Mouse (Mus musculus) midbrain, embryonic 11.5 days (tissue): ENCODE data around the gene Vps25. TPM values are rescaled to one million over a fixed set of nuclear protein-coding genes. Genes with fewer than 3 reads are reported as not detected.
A peak's percentile ranks its signal among the peaks of the same experiment; 100 is the strongest.

Experiments used
- ATAC-seq: fragments of 200-750 bp; cut with Nextera tagmentation; 2 replicates; pipeline ENCODE4 v1.8.0; 2017; ENCODE audit warnings: moderate TSS enrichment, moderate library complexity; ENCODE audit not compliant: low FRiP score
- DNase-seq: peaks from one replicate; pipeline ENCODE4 v3.0.0; 2015; ENCODE audit warnings: low spot score; ENCODE audit errors: missing footprints
- H3K27ac ChIP-seq: fragments of 300-500 bp; sonication (generic); 2 replicates; pipeline ENCODE4 v1.5.1; 2014; ENCODE audit warnings: low read depth, low read length
- H3K27me3 ChIP-seq: fragments of 300-500 bp; sonication (generic); 2 replicates; pipeline ENCODE4 v1.6.1; 2014; ENCODE audit warnings: mild to moderate bottlenecking, low read length, moderate library complexity, mixed read lengths; ENCODE audit not compliant: control insufficient read depth, insufficient read depth
- H3K36me3 ChIP-seq: fragments of 300-500 bp; sonication (generic); 2 replicates; pipeline ENCODE4 v1.6.1; 2014; ENCODE audit warnings: mild to moderate bottlenecking, low read length, moderate library complexity, mixed read lengths; ENCODE audit not compliant: control insufficient read depth, insufficient read depth
- H3K4me1 ChIP-seq: fragments of 300-500 bp; sonication (generic); 2 replicates; pipeline ENCODE4 v1.6.1; 2014; ENCODE audit warnings: low read length; ENCODE audit not compliant: control insufficient read depth, insufficient read depth
- H3K4me2 ChIP-seq: fragments of 300-500 bp; sonication (generic); 2 replicates; pipeline ENCODE4 v1.6.1; 2014; ENCODE audit warnings: mild to moderate bottlenecking, moderate library complexity
- H3K4me3 ChIP-seq: fragments of 300-500 bp; sonication (generic); 2 replicates; pipeline ENCODE4 v1.5.1; 2014; ENCODE audit warnings: low read depth, low read length
- H3K9ac ChIP-seq: fragments of 300-500 bp; sonication (generic); 2 replicates; pipeline ENCODE4 v1.6.1; 2014; ENCODE audit warnings: low read length
- H3K9me3 ChIP-seq: fragments of 300-500 bp; sonication (generic); 2 replicates; pipeline ENCODE4 v1.6.1; 2016; ENCODE audit warnings: low read length; ENCODE audit not compliant: control insufficient read depth
- WGBS: fragments of 180-500 bp; shearing (Covaris S2); extraction: QIAGEN DNeasy Blood & Tissue Kit; methylation state at CpG from one replicate; pipeline ENCODE4 v1.1.7; 2014; 5-methylcytosine and 5-hydroxymethylcytosine counted together
- polyA plus RNA-seq: library from polyadenylated mRNA; unstranded; fragments of >200 nt; fragmentation: Nextera tagmentation; extraction: Ambion mirVana; gene quantifications from 2 replicates; pipeline ENCODE4 v1.2.1, GENCODE M21; 2014

Vps25 gene
- polyA plus RNA-seq, 1 experiment from 2014 or later, result 130 TPM

- Histone ChIP-seq H3K4me2 (no peak overlapping the region), H3K9ac (no peak overlapping the region), H3K9me3 (no peaks in the 10 kb centered on the region), H3K36me3 (no peaks in the 10 kb centered on the region), H3K4me1 (peaks cover 49% of the 10 kb centered on the region), H3K27me3 (peaks cover 44% of the 10 kb centered on the region), H3K4me3 (no peak overlapping the region), H3K27ac (no peak overlapping the region)
- WGBS, result 9% methylated on average over 3 of the region's 3 CpGs
- DNase-seq (peak; percentile 93), ATAC-seq (no peak)
These were observed 10.4 kb downstream of the Vps25 start for GRCm38 (mm10) chr11:101263989-101264280.

DNA sequence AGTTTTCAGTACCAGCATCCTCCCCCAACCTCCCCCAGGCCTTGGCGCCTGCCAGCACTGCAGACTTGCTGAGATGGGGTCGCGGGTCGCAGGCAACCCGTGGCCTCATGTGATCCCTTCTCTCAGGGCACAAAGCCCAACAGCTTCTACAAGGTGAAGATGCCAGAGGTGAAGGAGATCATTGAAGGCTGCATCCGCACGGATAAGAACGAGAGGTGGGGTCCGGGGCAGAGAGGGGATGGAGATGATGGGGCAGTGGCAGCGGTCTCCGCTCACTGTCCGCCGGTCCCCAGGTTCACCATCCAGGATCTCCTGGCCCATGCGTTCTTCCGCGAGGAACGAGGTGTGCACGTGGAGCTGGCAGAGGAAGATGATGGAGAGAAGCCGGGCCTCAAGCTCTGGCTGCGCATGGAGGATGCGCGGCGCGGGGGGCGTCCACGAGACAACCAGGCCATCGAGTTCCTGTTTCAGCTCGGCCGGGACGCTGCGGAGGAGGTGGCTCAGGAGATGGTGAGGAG, 11.5 kb downstream of the Vps25 start:
- peaks cover 42% of the 10 kb centered on the region for H3K4me1 ChIP-seq
- H3K9ac ChIP-seq, result peak overlapping the region; percentile 51
- H3K27ac ChIP-seq, result no peak overlapping the region
- no peaks in the 10 kb centered on the region for H3K9me3 ChIP-seq
- H3K27me3 ChIP-seq, result peaks cover 44% of the 10 kb centered on the region
- H3K4me2 ChIP-seq, result peak overlapping the region; percentile 57
- no peak for ATAC-seq
- DNase-seq, result peak; percentile 94
- 1% methylated on average over 31 of the region's 31 CpGs for WGBS
- peak overlapping the region; percentile 32 for H3K4me3 ChIP-seq
- no peaks in the 10 kb centered on the region for H3K36me3 ChIP-seq

- Histone ChIP-seq H3K4me3 (no peak overlapping the region), H3K9me3 (no peaks in the 10 kb centered on the region), H3K27ac (no peak overlapping the region), H3K9ac (no peak overlapping the region), H3K4me1 (peaks cover 33% of the 10 kb centered on the region), H3K36me3 (no peaks in the 10 kb centered on the region), H3K4me2 (no peak overlapping the region), H3K27me3 (peaks cover 43% of the 10 kb centered on the region)
- DNase-seq (peak; percentile 87), ATAC-seq (no peak)
- 11% methylated on average over 6 of the region's 6 CpGs for WGBS
These were observed 12.4 kb downstream of the Vps25 start for GRCm38 (mm10) chr11:101265906-101266305.

DNA sequence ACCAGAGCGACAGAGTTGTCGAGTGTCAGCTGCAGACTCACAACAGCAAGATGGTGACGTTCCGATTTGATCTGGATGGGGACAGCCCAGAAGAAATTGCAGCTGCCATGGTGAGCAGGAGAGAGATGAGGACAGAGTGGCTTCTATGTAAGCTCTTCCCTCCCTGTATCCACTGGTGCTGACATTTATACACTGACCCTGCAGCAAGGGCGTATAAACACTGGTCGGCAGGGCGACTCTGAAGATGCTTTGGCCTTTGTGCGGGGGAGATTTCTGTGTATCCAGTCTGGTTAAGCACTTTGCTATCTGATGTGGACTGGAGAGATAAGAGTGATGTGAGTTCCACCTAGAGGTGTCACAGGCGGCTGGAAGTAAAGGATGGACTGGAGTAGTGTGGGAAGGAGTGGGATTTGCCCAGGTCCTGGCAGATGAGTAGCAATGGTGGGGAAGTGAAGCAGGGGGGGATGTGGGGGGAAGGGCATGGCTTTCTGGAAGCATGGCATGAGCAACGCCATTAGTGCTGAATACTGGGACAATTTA, 16.1 kb downstream of the Vps25 start:
- Histone ChIP-seq H3K4me2 (no peak overlapping the region), H3K4me3 (no peak overlapping the region), H3K4me1 (peaks cover 7% of the 10 kb centered on the region), H3K27me3 (peaks cover 8% of the 10 kb centered on the region), H3K36me3 (no peaks in the 10 kb centered on the region), H3K9me3 (no peaks in the 10 kb centered on the region), H3K9ac (no peak overlapping the region), H3K27ac (no peak overlapping the region)
- WGBS, result 39% methylated on average over 10 of the region's 10 CpGs
- DNase-seq, result peak; percentile 93
- ATAC-seq, result no peak

- no peak overlapping the region for H3K9ac ChIP-seq
- H3K4me1 ChIP-seq, result peaks cover 4% of the 10 kb centered on the region; the same call in 1 of the 2 replicates
- 89% methylated on average over 3 of the region's 3 CpGs for WGBS
- DNase-seq (no peak), ATAC-seq (no peak)
- H3K4me3 ChIP-seq, result no peak overlapping the region
- no peak overlapping the region for H3K27ac ChIP-seq
- H3K4me2 ChIP-seq, result no peak overlapping the region
- no peaks in the 10 kb centered on the region for H3K36me3 ChIP-seq
- H3K9me3 ChIP-seq, result no peaks in the 10 kb centered on the region
- no peaks in the 10 kb centered on the region for H3K27me3 ChIP-seq
These were observed 18.9 kb downstream of the Vps25 start for GRCm38 (mm10) chr11:101272446-101272845.

DNA sequence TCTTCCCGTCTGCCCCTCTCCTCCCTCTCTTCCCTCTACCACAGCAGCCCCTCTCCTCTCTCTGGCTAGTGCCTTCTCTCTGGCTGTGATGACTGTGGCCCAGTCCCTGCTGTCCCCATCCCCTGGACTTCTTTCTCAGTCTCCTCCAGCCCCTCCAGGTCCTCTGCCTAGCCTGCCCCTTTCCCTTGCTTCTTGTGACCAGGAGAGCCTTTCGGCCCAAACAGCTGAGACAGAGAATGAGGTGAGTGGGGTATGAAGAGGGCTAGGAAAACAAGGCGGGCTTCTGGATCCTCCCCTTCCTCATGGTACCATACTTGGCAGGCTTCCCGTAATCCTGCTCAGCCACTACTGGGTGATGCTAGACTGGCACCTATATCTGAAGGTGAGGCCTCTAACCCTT, 21.8 kb downstream of the Vps25 start:
- Histone ChIP-seq H3K9me3 (no peaks in the 10 kb centered on the region), H3K36me3 (no peaks in the 10 kb centered on the region), H3K4me2 (no peak overlapping the region), H3K9ac (no peak overlapping the region), H3K27ac (no peak overlapping the region), H3K4me1 (peaks cover 17% of the 10 kb centered on the region), H3K4me3 (no peak overlapping the region), H3K27me3 (no peaks in the 10 kb centered on the region; the same call in 1 of the 2 replicates)
- DNase-seq, result no peak
- no peak for ATAC-seq
- 71% methylated on average over 4 of the region's 4 CpGs for WGBS

- peaks cover 17% of the 10 kb centered on the region for H3K4me1 ChIP-seq
- H3K9ac ChIP-seq, result no peak overlapping the region
- DNase-seq, result peak; percentile 82
- H3K9me3 ChIP-seq, result no peaks in the 10 kb centered on the region
- ATAC-seq, result no peak
- no peak overlapping the region for H3K27ac ChIP-seq
- WGBS, result 29% methylated on average over 27 of the region's 27 CpGs
- H3K36me3 ChIP-seq, result no peaks in the 10 kb centered on the region
- no peak overlapping the region; the same call in 1 of the 2 replicates for H3K4me2 ChIP-seq
- no peak overlapping the region for H3K4me3 ChIP-seq
- no peaks in the 10 kb centered on the region; the same call in 1 of the 2 replicates for H3K27me3 ChIP-seq
These were observed 23.0 kb downstream of the Vps25 start for GRCm38 (mm10) chr11:101276319-101277070.

- H3K4me3 ChIP-seq, result peak overlapping the region; percentile 54
- peak overlapping the region; percentile 76 for H3K9ac ChIP-seq
- H3K27ac ChIP-seq, result no peak overlapping the region
- 81% methylated on average over 12 of the region's 12 CpGs for WGBS
- ATAC-seq (no peak), DNase-seq (peak; percentile 79)
- no peaks in the 10 kb centered on the region; the same call in 1 of the 2 replicates for H3K27me3 ChIP-seq
- H3K9me3 ChIP-seq, result no peaks in the 10 kb centered on the region
- H3K4me2 ChIP-seq, result peak overlapping the region; percentile 87
- no peaks in the 10 kb centered on the region for H3K36me3 ChIP-seq
- H3K4me1 ChIP-seq, result peaks cover 17% of the 10 kb centered on the region
These were observed 24.1 kb downstream of the Vps25 start for GRCm38 (mm10) chr11:101277381-101278222.
